Mouse (Mus musculus) cerebellum, postnatal 36 days (tissue): ENCODE results near the gene Ehmt2.
"Not testable (repeated sequence)": the region's sequence is repeated elsewhere in the genome, so short reads cannot be mapped to it uniquely, and the experiment has no call there.

Experiments
- DNase-seq, 2 experiments: peaks; one replicate each; pipeline ENCODE4 v3.0.0; 2021 to 2022; ENCODE audit warnings: mixed read lengths in 2 of 2

Ehmt2 gene

GRCm38 (mm10) chr17:34955884-34956283 is 57.6 kb downstream of the Ehmt2 start:
- DNase-seq: no peak

GRCm38 (mm10) chr17:34956340-34956739 is 58.1 kb downstream of the Ehmt2 start:
- DNase-seq: no peak

- DNase-seq: not testable (repeated sequence)
Measured at GRCm38 (mm10) chr17:34957291-34957690, 59.0 kb downstream of the Ehmt2 start.

- DNase-seq: not testable (repeated sequence)
Measured at GRCm38 (mm10) chr17:34957966-34958365, 59.7 kb downstream of the Ehmt2 start.

GRCm38 (mm10) chr17:34958734-34959129 is 60.5 kb downstream of the Ehmt2 start:
- DNase-seq: not testable (repeated sequence)

GRCm38 (mm10) chr17:34959130-34959778 is 61.0 kb downstream of the Ehmt2 start, which contains the start of gene Hspa1b:
Hspa1b (minus strand) TSS chr17:34959238.
- DNase-seq: peak; percentile 77 to 86

GRCm38 (mm10) chr17:34959881-34960515 is 61.7 kb downstream of the Ehmt2 start:
- no peak for DNase-seq

GRCm38 (mm10) chr17:34960702-34961493 is 62.6 kb downstream of the Ehmt2 start:
- no peak for DNase-seq

- no peak for DNase-seq
Measured at GRCm38 (mm10) chr17:34962125-34962524, 63.9 kb downstream of the Ehmt2 start.

GRCm38 (mm10) chr17:34962841-34963240 is 64.6 kb downstream of the Ehmt2 start:
- no peak for DNase-seq
